Mouse (Mus musculus) effector memory CD4-positive, alpha-beta T cell, adult 7 months (primary cell): ENCODE results near the gene Crygn. TPM values are rescaled to one million over a fixed set of nuclear protein-coding genes. Genes with fewer than 3 reads are reported as not detected.

Experiments used
- polyA plus RNA-seq: library from polyadenylated mRNA; unstranded; fragments of 100-300 nt; shearing (Covaris generic); gene quantifications from one replicate; pipeline ENCODE4 v1.2.1, GENCODE M21; 2017

Gene Crygn
- not detected for polyA plus RNA-seq

GRCm38 (mm10) chr5:24757816-24758215 lies at the start of gene Crygn:
TSS of gene Crygn (minus strand) at chr5:24758008.

GRCm38 (mm10) chr5:24730488-24730871 lies 27.3 kb downstream of the Crygn start, which contains the start of gene Wdr86:
TSS of gene Wdr86 (minus strand) at chr5:24730727.

Other genes starting within 250 kb of the Crygn start
- not detected for gene Gbx1, start 230.8 kb downstream of the Crygn start, polyA plus RNA-seq
- gene Asb10, start 217.0 kb downstream of the Crygn start, polyA plus RNA-seq = not detected
- gene 4931409K22Rik, start 201.2 kb downstream of the Crygn start, polyA plus RNA-seq = not detected
- gene Abcf2, start 180.5 kb downstream of the Crygn start, polyA plus RNA-seq = 58.7 TPM
- gene Chpf2, start 171.3 kb downstream of the Crygn start, polyA plus RNA-seq = 24.2 TPM
- 0.83 TPM for gene Smarcd3, start 133.6 kb downstream of the Crygn start, polyA plus RNA-seq
- 103 TPM for gene Nub1, start 72.5 kb downstream of the Crygn start, polyA plus RNA-seq
- not detected for gene Wdr86, start 27.3 kb downstream of the Crygn start, polyA plus RNA-seq
- 262 TPM for gene Rheb, start 84.6 kb upstream of the Crygn start, polyA plus RNA-seq